In the genomic region with DNA sequence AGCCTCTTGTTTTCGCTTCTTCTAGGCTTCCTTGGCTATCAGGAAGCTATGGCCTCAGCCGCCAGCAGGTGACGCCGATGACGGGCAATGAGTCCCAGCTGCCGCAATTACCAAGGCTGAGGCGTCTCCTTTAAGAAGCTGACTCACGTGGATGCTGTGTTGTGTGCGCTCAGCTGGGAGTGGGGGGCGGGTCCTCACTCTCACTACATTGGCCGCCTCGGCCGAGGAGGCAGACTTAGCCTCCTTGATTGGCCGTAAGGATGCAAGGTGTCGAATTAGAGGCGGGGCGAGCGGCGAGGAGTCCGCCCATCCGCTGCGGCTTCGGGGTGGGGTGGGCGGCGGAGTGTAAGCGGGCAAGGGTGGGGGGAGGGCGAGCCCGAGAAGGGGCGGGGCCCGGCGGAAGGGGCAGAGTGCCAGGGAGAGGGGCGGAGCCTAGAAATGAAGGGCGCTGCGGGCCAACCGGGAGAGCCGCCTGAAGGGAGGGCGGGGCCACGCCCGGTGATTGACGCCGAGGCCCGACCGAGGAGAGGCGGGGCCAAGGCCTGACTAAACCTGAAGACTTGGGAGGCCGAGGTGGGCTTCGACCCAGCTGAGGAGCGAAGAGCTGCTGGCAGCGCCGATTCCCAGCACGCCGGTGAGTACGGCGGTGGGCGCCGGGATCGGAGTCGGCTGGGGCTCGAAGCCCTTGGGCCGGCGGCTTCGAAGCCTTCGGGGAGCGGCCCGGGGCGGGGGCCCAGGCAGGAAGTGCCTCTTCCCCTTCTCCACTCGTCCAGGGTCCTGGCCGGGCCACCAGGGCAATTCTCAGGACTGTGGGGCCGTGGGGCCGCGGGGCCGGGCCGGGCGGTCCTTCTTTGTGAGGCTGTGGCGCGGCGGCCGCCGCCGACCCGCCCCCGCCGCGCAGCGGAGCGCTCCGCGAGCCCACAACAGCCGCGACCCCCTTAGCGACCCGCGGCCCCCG, we compare ENCODE assay signal across 8 mouse cellular contexts. TPM values are rescaled to one million over a fixed set of nuclear protein-coding genes. Genes with fewer than 3 reads are reported as not detected.
DNase-seq lines count a peak whose midpoint lies in the region; ATAC-seq lines count a peak whose summit lies in the region.

Gene Ypel5, plus strand, starts transcription at position 296 of the 958 bp plus-strand sequence.

- peak within 1 kb of the TSS; percentile 99 for H3K27ac ChIP-seq in hindbrain, embryonic 15.5 days (replicated peaks)

- peak; percentile 99 for DNase-seq in T-cell, adult 2 months (ENCODE audit: low spot score)
- DNase-seq in cerebellum, postnatal 36 days: peak; percentile 96 to 99
- DNase-seq in frontal cortex, postnatal 36 days (ENCODE audit: low spot score in 2 of 2): peak; percentile 95 to 98
- DNase-seq in left cerebral cortex, adult 11 months (ENCODE audit: low spot score): peak; percentile 97
- DNase-seq in lung, postnatal 4 days: peak; percentile 99 to 100
- DNase-seq in retina, postnatal 7 days (ENCODE audit: low read depth, low spot score): peak; percentile 97
- DNase-seq in urinary bladder, adult 2 months (ENCODE audit: low spot score): peak; percentile 97

- WGBS in hindbrain, embryonic 15.5 days: 1% methylated on average over 62 of the region's 93 CpGs

- H3K9me3 ChIP-seq in hindbrain, embryonic 15.5 days: no peaks in the 10 kb centered on the region

- peaks cover 18% of the 10 kb centered on the region for H3K4me1 ChIP-seq in hindbrain, embryonic 15.5 days (replicated peaks)

- H3K36me3 ChIP-seq in hindbrain, embryonic 15.5 days: no peaks in the 10 kb centered on the region

- peak within 1 kb of the TSS; percentile 94 for H3K9ac ChIP-seq in hindbrain, embryonic 15.5 days

- peak within 1 kb of the TSS; percentile 78 for H3K4me3 ChIP-seq in hindbrain, embryonic 15.5 days

- peak within 1 kb of the TSS; percentile 76 for H3K4me2 ChIP-seq in hindbrain, embryonic 15.5 days

- peak; percentile 98 for ATAC-seq in hindbrain, embryonic 15.5 days (ENCODE audit: low FRiP score, low read depth)

- no peaks in the 10 kb centered on the region for H3K27me3 ChIP-seq in hindbrain, embryonic 15.5 days

RNA-seq across cellular contexts. Expression of gene Ypel5, which starts in this region (rescaled TPM):
- 95.4 and 98.3 TPM in 2 replicates for polyA plus RNA-seq in hindbrain, embryonic 15.5 days (2015; fragmentation: Nextera tagmentation; extraction: Ambion mirVana)
- polyA plus RNA-seq in urinary bladder, adult 2 months (2012; rRNA removed): 55.2 and 59.0 TPM in 2 replicates

Comparison
In these comparisons a context has a peak if more than half of its experiments do, and no peak if none do; other contexts are left out.
1. Peak in every context shown above with its lines: DNase-seq, ATAC-seq, H3K4me3 ChIP-seq and H3K27ac ChIP-seq.